Mouse (Mus musculus) intestine, embryonic 14.5 days (tissue): Measurements from ENCODE around the gene Pfpl. TPM values are rescaled to one million over a fixed set of nuclear protein-coding genes. Genes with fewer than 3 reads are reported as not detected.

Experiments used
- polyA plus RNA-seq: library from polyadenylated mRNA; unstranded; fragments of >200 nt; fragmentation: Nextera tagmentation; extraction: Ambion mirVana; gene quantifications from 2 replicates; pipeline ENCODE4 v1.2.1, GENCODE M21; 2014

Gene Pfpl
- polyA plus RNA-seq, 1 experiment from 2014 or later = not detected

Other genes with a start within 250 kb of the Pfpl start
- not detected in 2 replicates for gene Olfr1431, start 227.3 kb upstream of the Pfpl start, polyA plus RNA-seq
- 0.35 TPM in 1 of 2 replicates, not detected in the other for gene Olfr1432, start 195.3 kb upstream of the Pfpl start, polyA plus RNA-seq
- not detected in 2 replicates for gene Olfr262, start 186.2 kb upstream of the Pfpl start, polyA plus RNA-seq
- gene Olfr235, start 166.9 kb upstream of the Pfpl start, polyA plus RNA-seq = not detected in 2 replicates
- not detected in 2 replicates for gene Olfr1434, start 148.1 kb upstream of the Pfpl start, polyA plus RNA-seq
- gene Olfr1436, start 128.8 kb upstream of the Pfpl start, polyA plus RNA-seq = not detected in 2 replicates
- gene Olfr1437, start 102.8 kb upstream of the Pfpl start, polyA plus RNA-seq = not detected in 2 replicates
- not detected in 2 replicates for gene Olfr1438-ps1, start 92.0 kb upstream of the Pfpl start, polyA plus RNA-seq
- not detected in 2 replicates for gene Olfr1440, start 40.6 kb upstream of the Pfpl start, polyA plus RNA-seq
- not detected in 2 replicates for gene Olfr1441, start 10.5 kb upstream of the Pfpl start, polyA plus RNA-seq
- gene Mpeg1, start 32.9 kb downstream of the Pfpl start, polyA plus RNA-seq = 0.97 and 1.1 TPM in 2 replicates
- 27.4 and 28.8 TPM in 2 replicates for gene Dtx4, start 73.5 kb downstream of the Pfpl start, polyA plus RNA-seq
- 19.9 and 23.0 TPM in 2 replicates for gene Fam111a, start 117.8 kb downstream of the Pfpl start, polyA plus RNA-seq
- gene Gm4952, start 172.1 kb downstream of the Pfpl start, polyA plus RNA-seq = not detected in 2 replicates
- gene Glyat, start 205.4 kb downstream of the Pfpl start, polyA plus RNA-seq = not detected in 2 replicates
- gene Olfr1442, start 242.5 kb downstream of the Pfpl start, polyA plus RNA-seq = not detected in 2 replicates